Mouse (Mus musculus): ENCODE measurements around the gene Adam15.

- TF ChIP-seq CTCF (IDR thresholded peaks at IDR 0.05; ENCODE audit: borderline replicate concordance, control insufficient read depth, extremely low read depth, insufficient read depth, low read length, poor library complexity) = no peak
- TF ChIP-seq POLR2A (IDR thresholded peaks at IDR 0.05; ENCODE audit: control insufficient read depth, extremely low read depth, insufficient read depth, low read length, poor library complexity) = no peak
Measured at GRCm38 (mm10) chr3:89298908-89299307, 50.9 kb downstream of the Adam15 start.

All from thymus, adult 2 months (tissue).